Mouse (Mus musculus) embryonic facial prominence, embryonic 15.5 days (tissue): ENCODE data around the gene 1700003E16Rik. TPM values are rescaled to one million over a fixed set of nuclear protein-coding genes. Genes with fewer than 3 reads are reported as not detected.

Experiments used
- ATAC-seq: fragments of 200-750 bp; cut with Nextera tagmentation; 2 replicates; pipeline ENCODE4 v1.8.0; 2017; ENCODE audit warnings: low read depth, moderate TSS enrichment; ENCODE audit not compliant: insufficient number of reproducible peaks, low FRiP score, low TSS enrichment
- H3K27ac ChIP-seq: fragments of 300-500 bp; sonication (generic); replicated peaks from 2 replicates; pipeline ENCODE4 v1.5.1; 2015; ENCODE audit warnings: mild to moderate bottlenecking, inconsistent platforms
- H3K27me3 ChIP-seq: fragments of 300-500 bp; sonication (generic); 2 replicates; pipeline ENCODE4 v1.6.1; 2015; ENCODE audit warnings: inconsistent platforms
- H3K36me3 ChIP-seq: fragments of 300-500 bp; sonication (generic); 2 replicates; pipeline ENCODE4 v1.6.1; 2015; ENCODE audit warnings: mild to moderate bottlenecking, inconsistent platforms
- H3K4me1 ChIP-seq: fragments of 300-500 bp; sonication (generic); 2 replicates; pipeline ENCODE4 v1.6.1; 2015; ENCODE audit warnings: inconsistent platforms
- H3K4me2 ChIP-seq: fragments of 300-500 bp; sonication (generic); replicated peaks from 2 replicates; pipeline ENCODE4 v1.6.1; 2015; ENCODE audit warnings: mild to moderate bottlenecking, inconsistent platforms
- H3K4me3 ChIP-seq: fragments of 300-500 bp; sonication (generic); replicated peaks from 2 replicates; pipeline ENCODE4 v1.5.1; 2015; ENCODE audit warnings: mild to moderate bottlenecking, inconsistent platforms
- H3K9ac ChIP-seq: fragments of 300-500 bp; sonication (generic); 2 replicates; pipeline ENCODE4 v1.6.1; 2015; ENCODE audit warnings: inconsistent platforms
- H3K9me3 ChIP-seq: fragments of 300-500 bp; sonication (generic); replicated peaks from 2 replicates; pipeline ENCODE4 v1.6.1; 2016; ENCODE audit warnings: inconsistent platforms
- WGBS: fragments of 180-500 bp; shearing (Covaris S2); methylation state at CpG from one replicate; pipeline ENCODE4 v1.1.7; 2015; 5-methylcytosine and 5-hydroxymethylcytosine counted together
- polyA plus RNA-seq: library from polyadenylated mRNA; unstranded; fragments of >200 nt; fragmentation: Nextera tagmentation; extraction: Ambion mirVana; gene quantifications from 2 replicates; pipeline ENCODE4 v1.2.1, GENCODE M21; 2015

The 1700003E16Rik gene
- polyA plus RNA-seq, 1 experiment from 2014 or later, result 17.2 TPM

DNA sequence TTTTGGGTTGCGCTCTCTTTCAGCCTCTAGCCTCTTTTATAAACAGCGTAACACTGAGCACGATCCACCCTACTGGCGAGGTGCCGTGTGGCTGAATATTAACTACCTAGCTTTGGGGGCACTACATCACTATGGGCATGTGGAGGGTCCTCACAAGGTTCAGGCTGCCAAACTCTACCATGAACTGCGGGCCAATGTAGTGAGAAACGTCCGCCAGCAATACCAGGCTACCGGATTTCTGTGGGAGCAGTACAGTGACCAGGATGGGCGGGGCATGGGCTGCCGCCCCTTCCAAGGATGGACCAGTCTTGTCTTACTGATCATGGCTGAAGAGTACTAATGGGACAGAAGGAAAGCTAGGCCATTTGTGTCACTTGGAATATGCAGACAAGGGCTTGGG, 37.8 kb upstream of the 1700003E16Rik start:
- Histone ChIP-seq H3K9ac (no peak overlapping the region), H3K4me3 (no peak overlapping the region), H3K9me3 (no peaks in the 10 kb centered on the region), H3K36me3 (peaks cover 31% of the 10 kb centered on the region), H3K27ac (no peak overlapping the region), H3K27me3 (no peaks in the 10 kb centered on the region), H3K4me1 (peaks cover 58% of the 10 kb centered on the region), H3K4me2 (no peak overlapping the region)
- ATAC-seq, result no peak
- 81% methylated on average over 11 of the region's 11 CpGs for WGBS

- Histone ChIP-seq H3K4me1 (peaks cover 62% of the 10 kb centered on the region), H3K4me2 (no peak overlapping the region), H3K9ac (no peak overlapping the region), H3K36me3 (peaks cover 31% of the 10 kb centered on the region), H3K4me3 (no peak overlapping the region), H3K27me3 (no peaks in the 10 kb centered on the region), H3K27ac (no peak overlapping the region), H3K9me3 (no peaks in the 10 kb centered on the region)
- WGBS, result 77% methylated on average over 14 of the region's 14 CpGs
- no peak for ATAC-seq
Observed at GRCm38 (mm10) chr6:83118825-83119733, 37.1 kb upstream of the 1700003E16Rik start.

DNA sequence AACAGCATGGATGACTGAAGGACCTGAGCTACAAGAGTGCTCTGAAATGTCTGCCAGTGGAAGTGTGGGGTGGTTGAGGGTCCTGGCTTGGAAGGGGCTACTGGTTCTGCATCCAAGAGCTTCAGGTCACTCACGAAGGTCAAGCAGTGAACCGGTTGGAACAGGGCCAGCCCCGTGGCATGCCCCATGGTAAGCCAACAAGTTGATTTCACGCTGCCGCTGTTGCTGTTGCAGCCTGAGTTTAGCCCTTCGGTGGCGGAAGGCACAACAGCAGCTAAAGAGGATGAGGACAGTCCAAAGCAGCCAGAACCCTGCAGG, 36.5 kb upstream of the 1700003E16Rik start:
- 69% methylated on average over 7 of the region's 7 CpGs for WGBS
- H3K9me3 ChIP-seq, result no peaks in the 10 kb centered on the region
- 0 out of 2 replicates have a peak overlapping the region, but pooled peaks have one; percentile 97 for H3K4me2 ChIP-seq
- H3K36me3 ChIP-seq, result peaks cover 31% of the 10 kb centered on the region
- H3K4me1 ChIP-seq, result peaks cover 63% of the 10 kb centered on the region
- H3K27me3 ChIP-seq, result no peaks in the 10 kb centered on the region
- no peak overlapping the region for H3K27ac ChIP-seq
- peak overlapping the region; percentile 85; the same call in 1 of the 2 replicates for H3K4me3 ChIP-seq
- H3K9ac ChIP-seq, result no peak overlapping the region
- no peak for ATAC-seq

GRCm38 (mm10) chr6:83120930-83121862, 35.0 kb upstream of the 1700003E16Rik start, which contains the start of gene Wbp1:
TSS of gene Wbp1 (minus strand) at chr6:83121559.
- no peaks in the 10 kb centered on the region for H3K9me3 ChIP-seq
- no peaks in the 10 kb centered on the region for H3K27me3 ChIP-seq
- peak within 1 kb of the TSS; percentile 98 for H3K27ac ChIP-seq
- peak within 1 kb of the TSS; percentile 97 for H3K4me2 ChIP-seq
- H3K36me3 ChIP-seq, result peaks cover 31% of the 10 kb centered on the region
- H3K4me3 ChIP-seq, result peak within 1 kb of the TSS; percentile 85
- peak within 1 kb of the TSS; percentile 87 for H3K9ac ChIP-seq
- WGBS, result under 1% methylated on average over 38 of the region's 38 CpGs
- H3K4me1 ChIP-seq, result peaks cover 58% of the 10 kb centered on the region
- peak; percentile 97 for ATAC-seq

DNA sequence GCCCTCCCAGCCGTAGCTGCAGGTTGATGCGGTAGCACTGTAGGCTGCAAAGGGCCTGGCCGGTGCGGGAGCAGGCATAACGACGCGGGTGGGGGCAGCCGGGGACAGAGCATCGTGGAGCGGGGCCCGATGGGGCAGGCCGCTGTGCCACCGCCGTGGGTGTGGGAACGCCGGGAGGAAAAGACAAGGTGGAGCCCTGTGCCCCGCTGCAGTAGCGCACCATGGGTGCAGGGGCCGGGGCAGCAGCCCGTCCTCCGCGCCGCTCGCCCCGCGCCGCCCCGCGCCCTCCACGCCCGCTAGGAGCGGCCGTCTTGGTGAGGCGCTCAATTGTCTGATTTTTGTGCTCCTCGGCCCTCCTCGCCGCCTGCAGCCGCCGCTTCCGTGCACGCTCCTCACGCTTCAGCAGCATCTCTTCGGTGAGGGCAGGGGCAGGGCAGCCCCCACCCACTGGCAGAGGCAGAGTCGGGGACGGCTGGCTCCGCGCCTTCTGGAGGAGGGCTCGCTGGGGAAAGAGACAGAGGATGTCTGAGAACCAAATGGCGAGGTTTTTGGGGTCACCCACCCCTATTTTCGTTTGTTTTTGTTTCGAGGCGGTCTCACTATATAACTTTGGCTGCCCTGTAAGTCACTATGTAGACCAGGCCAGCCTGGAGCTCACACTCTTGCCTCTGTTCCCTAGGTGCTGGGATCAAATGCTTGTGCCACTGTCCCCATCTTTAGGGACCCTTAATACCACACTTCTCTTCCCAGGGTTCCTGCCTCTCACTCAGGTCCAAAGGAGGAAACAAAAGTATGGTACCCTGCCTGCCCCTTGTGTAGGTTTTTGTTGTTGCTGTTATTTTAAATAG, 34.1 kb upstream of the 1700003E16Rik start:
- Histone ChIP-seq H3K9ac (peak overlapping the region; percentile 87), H3K4me1 (peaks cover 49% of the 10 kb centered on the region), H3K4me3 (peak overlapping the region; percentile 85), H3K4me2 (peak overlapping the region; percentile 97), H3K27ac (peak overlapping the region; percentile 98), H3K27me3 (no peaks in the 10 kb centered on the region), H3K9me3 (no peaks in the 10 kb centered on the region), H3K36me3 (peaks cover 28% of the 10 kb centered on the region)
- ATAC-seq, result no peak
- WGBS, result under 1% methylated on average over 52 of the region's 52 CpGs

DNA sequence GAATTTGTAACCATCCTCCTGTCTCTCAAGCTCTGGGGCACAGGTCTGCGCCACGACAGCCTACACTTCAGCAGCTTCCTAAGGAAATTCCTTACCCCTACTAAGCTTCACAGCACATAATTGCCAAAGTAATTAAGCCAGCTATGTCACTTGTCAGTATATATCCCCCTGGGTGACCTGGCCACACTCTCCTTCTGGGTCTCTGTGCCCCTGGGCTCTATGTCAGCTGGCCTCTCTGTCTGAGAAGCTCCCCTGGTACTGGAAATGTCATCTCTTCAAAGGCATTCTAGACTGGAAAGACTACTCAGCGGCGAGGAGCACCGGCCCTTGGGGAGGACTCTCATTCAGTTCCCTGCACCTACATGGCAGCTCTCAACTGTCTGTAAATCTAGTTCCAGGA, 33.2 kb upstream of the 1700003E16Rik start:
- Histone ChIP-seq H3K36me3 (peaks cover 19% of the 10 kb centered on the region), H3K4me3 (peak overlapping the region; percentile 85), H3K4me1 (peaks cover 45% of the 10 kb centered on the region), H3K9me3 (no peaks in the 10 kb centered on the region), H3K4me2 (peak overlapping the region; percentile 97), H3K27me3 (no peaks in the 10 kb centered on the region), H3K27ac (no peak overlapping the region), H3K9ac (no peak overlapping the region; the same call in 1 of the 2 replicates)
- WGBS, result 64% methylated on average over 5 of the region's 5 CpGs
- no peak for ATAC-seq

GRCm38 (mm10) chr6:83124851-83125312, 31.3 kb upstream of the 1700003E16Rik start:
- Histone ChIP-seq H3K27ac (peak overlapping the region; percentile 85), H3K4me3 (peak overlapping the region; percentile 84), H3K36me3 (no peaks in the 10 kb centered on the region), H3K9ac (peak overlapping the region; percentile 64), H3K4me2 (peak overlapping the region; percentile 90), H3K27me3 (no peaks in the 10 kb centered on the region), H3K4me1 (peaks cover 35% of the 10 kb centered on the region), H3K9me3 (no peaks in the 10 kb centered on the region)
- no peak for ATAC-seq
- under 1% methylated on average over 30 of the region's 30 CpGs for WGBS

- Histone ChIP-seq H3K36me3 (no peaks in the 10 kb centered on the region), H3K4me1 (peaks cover 30% of the 10 kb centered on the region), H3K9me3 (no peaks in the 10 kb centered on the region), H3K4me3 (peak within 1 kb of the TSS; percentile 84), H3K9ac (peak within 1 kb of the TSS; percentile 64), H3K27me3 (no peaks in the 10 kb centered on the region), H3K27ac (peak within 1 kb of the TSS; percentile 85), H3K4me2 (peak within 1 kb of the TSS; percentile 90)
- 31% methylated on average over 5 of the region's 5 CpGs for WGBS
- no peak for ATAC-seq
Observed at GRCm38 (mm10) chr6:83125331-83125730, 30.9 kb upstream of the 1700003E16Rik start, which contains the start of gene Ino80b. TSS of gene Ino80b (minus strand) at chr6:83125431.

DNA sequence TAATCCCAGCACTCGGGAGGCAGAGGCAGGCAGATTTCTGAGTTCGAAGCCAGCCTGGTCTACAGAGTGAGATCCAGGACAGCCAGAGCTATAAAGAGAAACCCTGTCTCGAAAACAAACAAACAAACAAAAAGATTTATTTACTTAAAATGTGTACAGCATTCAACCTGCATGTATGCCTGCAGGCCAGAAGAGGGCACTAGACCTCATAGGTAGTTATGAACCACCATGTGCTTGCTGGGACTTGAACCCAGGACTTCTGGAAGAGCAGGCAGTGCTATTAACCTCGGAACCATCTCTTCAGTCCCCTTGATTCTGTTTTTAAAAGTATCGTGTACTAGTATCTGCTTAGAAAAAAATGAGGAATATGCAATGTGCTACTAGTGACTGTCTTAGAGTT, 28.8 kb upstream of the 1700003E16Rik start:
- Histone ChIP-seq H3K27ac (no peak overlapping the region), H3K4me3 (no peak overlapping the region), H3K4me1 (peaks cover 18% of the 10 kb centered on the region), H3K27me3 (no peaks in the 10 kb centered on the region), H3K4me2 (no peak overlapping the region), H3K9ac (no peak overlapping the region), H3K36me3 (no peaks in the 10 kb centered on the region), H3K9me3 (no peaks in the 10 kb centered on the region)
- WGBS, result 95% methylated on average over 5 of the region's 5 CpGs
- ATAC-seq, result no peak

GRCm38 (mm10) chr6:83131469-83132034, 24.7 kb upstream of the 1700003E16Rik start:
- no peak overlapping the region for H3K9ac ChIP-seq
- H3K27ac ChIP-seq, result no peak overlapping the region
- no peaks in the 10 kb centered on the region for H3K36me3 ChIP-seq
- H3K4me3 ChIP-seq, result no peak overlapping the region
- ATAC-seq, result no peak
- no peaks in the 10 kb centered on the region for H3K27me3 ChIP-seq
- 75% methylated on average over 6 of the region's 6 CpGs for WGBS
- H3K9me3 ChIP-seq, result no peaks in the 10 kb centered on the region
- H3K4me1 ChIP-seq, result peaks cover 18% of the 10 kb centered on the region
- H3K4me2 ChIP-seq, result no peak overlapping the region
